Mouse (Mus musculus) heart, adult 2 months (tissue): ENCODE measurements at regions not wholly inside any gene's neighbourhood (a gene's known extent, or its start where the extent isn't known, plus 50 kb on each side); places are given as distances from the start of the nearest gene placed in this dataset.

Experiments used
- DNase-seq, 2 experiments: peaks; one replicate each; pipeline ENCODE4 v3.0.0; 2021
- H3K27ac ChIP-seq: fragments of 200-600 bp; 2 replicates; pipeline ENCODE4 v1.8.1; 2022
- H3K27me3 ChIP-seq: fragments of 200-500 bp; 2 replicates; pipeline ENCODE4 v1.6.1; 2012; ENCODE audit warnings: mild to moderate bottlenecking, low read length, inconsistent platforms, mixed read lengths; ENCODE audit not compliant: control insufficient read depth, insufficient read depth
- H3K36me3 ChIP-seq: fragments of 200-500 bp; 2 replicates; pipeline ENCODE4 v1.6.1; 2012; ENCODE audit warnings: low read length, inconsistent platforms; ENCODE audit not compliant: control insufficient read depth, insufficient read depth
- H3K4me1 ChIP-seq: fragments of 200-500 bp; 2 replicates; pipeline ENCODE4 v1.6.1; 2011; ENCODE audit warnings: low read length; ENCODE audit not compliant: control insufficient read depth, insufficient read depth
- H3K4me3 ChIP-seq: fragments of 200-600 bp; 2 replicates; pipeline ENCODE4 v1.8.1; 2022
- H3K79me2 ChIP-seq: fragments of 200-500 bp; replicated peaks from 2 replicates; pipeline ENCODE4 v1.6.1; 2012; ENCODE audit warnings: mild to moderate bottlenecking, inconsistent platforms, low read length, moderate library complexity, mixed read lengths; ENCODE audit not compliant: control insufficient read depth, insufficient read depth
- H3K9ac ChIP-seq: fragments of 200-500 bp; 2 replicates; pipeline ENCODE4 v1.6.1; 2012; ENCODE audit warnings: low read depth, mild to moderate bottlenecking, control low read depth, inconsistent platforms, low read length, mixed read lengths
- CTCF ChIP-seq: fragments of 200-600 bp; IDR thresholded peaks from 2 replicates; pipeline ENCODE4 v1.8.1; 2022; ENCODE audit warnings: antibody characterized with exemption, mild to moderate bottlenecking, moderate library complexity
- EP300 ChIP-seq: fragments of 200-500 bp; IDR thresholded peaks from 2 replicates; pipeline ENCODE4 v1.6.1; 2011; ENCODE audit warnings: low read depth, low read length, control low read depth; ENCODE audit not compliant: insufficient read depth
- POLR2A ChIP-seq: fragments of 200-500 bp; IDR thresholded peaks from 2 replicates; pipeline ENCODE4 v1.6.1; 2011; ENCODE audit warnings: mild to moderate bottlenecking, low read depth, low read length, control low read depth; ENCODE audit not compliant: insufficient read depth
- WGBS: fragments of 180-500 bp; shearing (Covaris S2); methylation state at CpG from one replicate; pipeline ENCODE4 v1.1.7; 2018; 5-methylcytosine and 5-hydroxymethylcytosine counted together
- intact Hi-C: fragments of 180-260 bp; cut with DNase I; formaldehyde crosslinking; loops from one replicate; pipeline ENCODE4 v1.15.1; 2025

GRCm38 (mm10) chr3:38381623-38382022 lies 103.0 kb downstream of the Ankrd50 start:
- peak in 1 of 2 experiments; percentile 17 for DNase-seq
- TF ChIP-seq EP300: no peak
- H3K27ac ChIP-seq: no peak overlapping the region
- intact Hi-C loops: no loop called here
- no peak overlapping the region for H3K9ac ChIP-seq
- whole genome bisulfite sequencing: 35% methylated on average over 5 of the region's 5 CpGs
- no peaks in the 10 kb centered on the region for H3K27me3 ChIP-seq
- no peaks in the 10 kb centered on the region for H3K79me2 ChIP-seq
- H3K36me3 ChIP-seq: no peaks in the 10 kb centered on the region
- H3K4me3 ChIP-seq: no peak overlapping the region
- H3K4me1 ChIP-seq: no peaks in the 10 kb centered on the region

- H3K79me2 ChIP-seq: no peaks in the 10 kb centered on the region
- WGBS: 65% methylated on average over 4 of the region's 4 CpGs
- H3K4me1 ChIP-seq: no peaks in the 10 kb centered on the region; the same call in 1 of the 2 replicates
- H3K27ac ChIP-seq: no peak overlapping the region
- H3K36me3 ChIP-seq: peaks cover 2% of the 10 kb centered on the region
- no peak overlapping the region for H3K4me3 ChIP-seq
- intact Hi-C loops: no loop called here
- H3K27me3 ChIP-seq: no peaks in the 10 kb centered on the region
- TF ChIP-seq EP300 (no peak), CTCF (no peak), POLR2A (no peak)
- no peak overlapping the region for H3K9ac ChIP-seq
- no peak for DNase-seq
Observed at GRCm38 (mm10) chr3:38373690-38374089, 111.0 kb downstream of the Ankrd50 start.

- 38% methylated on average over 2 of the region's 2 CpGs for WGBS
Observed at GRCm38 (mm10) chr3:38371702-38372101, 112.9 kb downstream of the Ankrd50 start.

GRCm38 (mm10) chr3:38363888-38364287 lies 120.8 kb downstream of the Ankrd50 start:
- no peak overlapping the region for H3K4me3 ChIP-seq
- 64% methylated on average over 4 of the region's 4 CpGs for WGBS
- DNase-seq: peak; percentile 49 to 65

More at GRCm38 (mm10) chr3:38371702-38372101, 112.9 kb downstream of the Ankrd50 start:
- no peaks in the 10 kb centered on the region for H3K27me3 ChIP-seq
- no peak for DNase-seq
- H3K4me3 ChIP-seq: no peak overlapping the region
- TF ChIP-seq POLR2A (no peak), CTCF (peak; percentile 41)
- peaks cover 2% of the 10 kb centered on the region for H3K36me3 ChIP-seq
- peak overlapping the region; percentile 62 for H3K27ac ChIP-seq
- intact Hi-C loops: no loop called here
- H3K9ac ChIP-seq: no peak overlapping the region
- H3K79me2 ChIP-seq: no peaks in the 10 kb centered on the region
- H3K4me1 ChIP-seq: no peaks in the 10 kb centered on the region; the same call in 1 of the 2 replicates

GRCm38 (mm10) chr3:38361411-38361810 lies 123.2 kb downstream of the Ankrd50 start:
- TF ChIP-seq CTCF: no peak
- TF ChIP-seq POLR2A: no peak
- TF ChIP-seq EP300: no peak
- intact Hi-C loops: loop anchor here (5.0 kb wide), 3 partner anchors 79 to 121 kb away; partner anchors contain the start of gene Ankrd50
- no peak for DNase-seq
- Histone ChIP-seq H3K4me1 (peaks cover 10% of the 10 kb centered on the region), H3K27me3 (no peaks in the 10 kb centered on the region), H3K4me3 (no peak overlapping the region), H3K27ac (no peak overlapping the region; the same call in 1 of the 2 replicates), H3K36me3 (peaks cover 6% of the 10 kb centered on the region; the same call in 1 of the 2 replicates), H3K9ac (no peak overlapping the region), H3K79me2 (no peaks in the 10 kb centered on the region)
- 60% methylated on average over 4 of the region's 4 CpGs for WGBS

More at GRCm38 (mm10) chr3:38363888-38364287, 120.8 kb downstream of the Ankrd50 start:
- no peak overlapping the region for H3K9ac ChIP-seq
- peaks cover 6% of the 10 kb centered on the region; the same call in 1 of the 2 replicates for H3K36me3 ChIP-seq
- TF ChIP-seq POLR2A (no peak), CTCF (no peak), EP300 (no peak)
- intact Hi-C loops: loop anchor here (5.0 kb wide), 3 partner anchors 82 to 118 kb away; partner anchors contain the start of gene Ankrd50
- peak overlapping the region; percentile 69 for H3K27ac ChIP-seq
- H3K27me3 ChIP-seq: no peaks in the 10 kb centered on the region
- H3K79me2 ChIP-seq: no peaks in the 10 kb centered on the region
- H3K4me1 ChIP-seq: peaks cover 9% of the 10 kb centered on the region

- Histone ChIP-seq H3K9ac (peak overlapping the region; percentile 31; the same call in 1 of the 2 replicates), H3K79me2 (no peaks in the 10 kb centered on the region), H3K4me3 (no peak overlapping the region), H3K36me3 (peaks cover 6% of the 10 kb centered on the region; the same call in 1 of the 2 replicates), H3K27me3 (no peaks in the 10 kb centered on the region), H3K4me1 (peaks cover 10% of the 10 kb centered on the region), H3K27ac (peak overlapping the region; percentile 66)
- intact Hi-C loops: loop anchor here (5.0 kb wide), 3 partner anchors 79 to 121 kb away; partner anchors contain the start of gene Ankrd50
- peak in 1 of 2 experiments; percentile 31 for DNase-seq
- TF ChIP-seq EP300 (no peak), CTCF (no peak), POLR2A (no peak)
- 48% methylated on average over 5 of the region's 5 CpGs for WGBS
Observed at GRCm38 (mm10) chr3:38360974-38361373, 123.7 kb downstream of the Ankrd50 start.
